Mouse (Mus musculus): ENCODE results near the gene Nipal4.

Gene Nipal4

DNA sequence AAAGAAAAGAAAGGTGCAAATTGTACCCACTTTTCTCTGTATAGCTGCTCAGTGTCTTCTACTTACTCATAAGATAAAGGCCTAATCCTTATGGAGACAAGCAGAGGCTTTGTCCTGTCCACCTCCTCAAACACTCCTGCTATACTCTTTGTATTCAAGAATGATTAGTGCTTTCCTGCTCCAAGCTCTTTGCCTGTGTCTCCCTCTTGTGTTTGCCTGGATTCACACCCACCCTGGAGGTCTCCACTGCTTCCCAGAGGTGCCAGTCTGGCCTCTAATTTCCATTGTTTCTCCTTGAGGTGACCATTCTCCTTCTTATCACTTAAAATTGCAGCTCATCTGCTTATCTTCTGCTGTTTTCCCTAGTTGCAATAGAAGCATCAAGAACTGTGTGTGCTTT lies 8.8 kb downstream of the Nipal4 start:
- DNase-seq (ENCODE audit: low spot score in 2 of 2), result no peak

DNA sequence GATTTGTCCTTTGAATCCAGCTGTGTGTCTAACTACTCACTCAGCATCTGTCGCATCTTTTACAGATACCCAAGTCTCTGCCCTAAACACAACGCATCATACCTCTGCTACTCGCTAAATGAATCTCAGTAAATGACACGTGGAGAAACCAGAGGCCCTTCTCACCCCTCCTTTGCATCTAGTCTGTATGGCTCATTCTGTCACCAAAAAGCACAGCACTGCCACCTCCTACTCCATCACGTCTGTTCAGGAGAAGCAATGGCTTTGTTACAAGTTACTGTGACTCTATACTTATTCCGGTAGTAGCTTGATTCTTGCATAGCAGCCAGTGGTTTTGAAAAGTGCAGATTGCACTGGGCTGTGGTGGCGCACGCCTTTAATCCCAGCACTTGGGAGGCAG lies 9.4 kb downstream of the Nipal4 start:
- DNase-seq (ENCODE audit: low spot score in 2 of 2), result no peak

DNA sequence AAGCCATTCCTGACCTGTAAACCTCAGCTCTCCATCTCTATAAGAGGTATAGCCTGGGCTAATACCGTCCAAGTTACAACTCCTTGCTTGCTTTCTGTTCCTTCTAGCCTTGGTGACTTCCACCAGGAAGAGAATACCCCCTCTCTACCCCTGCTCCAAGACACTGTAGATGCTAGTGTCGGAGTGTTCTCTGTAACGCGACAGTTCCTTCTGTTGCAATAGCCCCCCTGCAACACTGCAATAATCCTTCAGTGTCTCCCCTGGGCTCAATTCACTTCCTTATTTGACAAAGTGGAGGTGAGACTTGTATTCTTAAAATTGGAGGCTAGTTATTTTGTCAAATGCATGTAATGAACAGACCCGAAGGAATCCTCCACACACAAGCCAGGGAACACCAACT lies 19.7 kb downstream of the Nipal4 start:
- no peak for DNase-seq (ENCODE audit: low spot score in 2 of 2)

DNA sequence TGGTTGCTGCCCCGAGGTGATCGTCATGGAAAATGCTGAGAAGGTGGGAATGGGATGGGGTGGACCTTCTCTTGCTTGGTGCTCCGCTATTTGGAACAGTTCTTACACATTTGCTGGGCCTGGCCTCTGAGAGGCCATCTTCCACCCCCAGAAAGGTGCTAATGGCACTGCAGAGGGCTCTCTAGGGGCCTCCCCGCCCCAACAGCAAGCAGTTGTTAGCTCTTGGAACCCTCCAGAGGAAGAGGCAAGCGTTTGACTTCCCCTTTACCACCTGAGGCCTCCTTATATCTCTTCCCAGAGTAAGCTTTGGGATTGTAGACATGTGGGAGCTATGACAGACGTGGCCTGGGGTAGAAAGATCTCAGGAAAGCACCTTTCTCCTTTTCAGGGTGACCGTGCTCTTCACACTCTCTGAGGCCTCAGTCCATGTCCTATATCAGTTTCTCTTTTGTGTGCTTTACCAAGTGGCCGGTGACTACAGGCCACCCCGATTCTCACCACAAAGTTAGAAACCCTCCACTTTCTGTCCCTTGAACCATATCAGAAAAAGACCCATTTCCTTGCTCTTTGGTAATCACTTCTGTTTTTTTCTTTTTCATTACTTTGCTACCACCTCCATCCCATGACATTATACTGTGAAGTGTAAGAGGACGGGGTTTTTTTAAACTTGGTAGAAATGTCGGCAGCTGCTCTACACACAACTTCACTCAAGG lies 21.0 kb downstream of the Nipal4 start:
- no peak for DNase-seq (ENCODE audit: low spot score in 2 of 2)

DNA sequence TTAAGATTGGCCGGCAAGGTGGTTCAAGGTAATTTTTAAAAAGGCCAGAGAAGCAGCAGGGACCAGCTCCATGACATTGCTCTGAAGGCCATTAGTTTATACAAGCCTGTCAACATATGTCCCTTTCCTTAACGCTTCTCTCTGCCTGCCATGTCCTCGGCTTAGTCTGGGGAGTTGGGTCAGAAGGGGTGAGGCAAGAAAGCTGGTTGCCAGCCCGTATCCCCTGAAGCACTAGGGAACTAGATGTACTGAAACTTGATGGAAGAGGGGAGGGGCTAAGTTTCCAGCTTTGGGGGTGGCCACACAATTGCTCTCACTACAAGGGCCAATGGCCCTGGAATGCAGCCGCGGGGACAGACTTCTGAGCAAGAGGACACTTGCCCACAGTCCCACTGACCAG lies 23.0 kb downstream of the Nipal4 start:
- DNase-seq (ENCODE audit: low spot score in 2 of 2), result no peak

DNA sequence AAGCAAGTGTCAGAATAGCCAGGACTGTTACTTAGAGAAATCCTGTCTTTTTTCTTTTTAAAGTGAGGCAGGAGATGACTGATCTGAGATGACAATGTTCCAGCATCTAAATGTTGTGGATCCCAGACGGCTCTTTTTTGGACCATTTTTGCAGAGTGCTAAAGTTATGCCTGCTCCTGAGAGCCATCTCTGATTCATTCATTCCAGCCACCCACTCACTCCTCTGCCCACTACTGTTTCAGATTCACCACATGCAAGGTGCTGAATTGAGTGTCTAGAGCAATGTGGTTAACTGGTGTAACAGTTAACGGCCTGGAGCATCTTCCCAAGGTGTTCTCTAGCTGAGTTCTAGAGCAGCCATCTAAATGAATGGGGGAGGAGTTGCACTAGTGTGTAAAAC lies 31.4 kb downstream of the Nipal4 start:
- no peak for DNase-seq (ENCODE audit: low spot score in 2 of 2)

DNA sequence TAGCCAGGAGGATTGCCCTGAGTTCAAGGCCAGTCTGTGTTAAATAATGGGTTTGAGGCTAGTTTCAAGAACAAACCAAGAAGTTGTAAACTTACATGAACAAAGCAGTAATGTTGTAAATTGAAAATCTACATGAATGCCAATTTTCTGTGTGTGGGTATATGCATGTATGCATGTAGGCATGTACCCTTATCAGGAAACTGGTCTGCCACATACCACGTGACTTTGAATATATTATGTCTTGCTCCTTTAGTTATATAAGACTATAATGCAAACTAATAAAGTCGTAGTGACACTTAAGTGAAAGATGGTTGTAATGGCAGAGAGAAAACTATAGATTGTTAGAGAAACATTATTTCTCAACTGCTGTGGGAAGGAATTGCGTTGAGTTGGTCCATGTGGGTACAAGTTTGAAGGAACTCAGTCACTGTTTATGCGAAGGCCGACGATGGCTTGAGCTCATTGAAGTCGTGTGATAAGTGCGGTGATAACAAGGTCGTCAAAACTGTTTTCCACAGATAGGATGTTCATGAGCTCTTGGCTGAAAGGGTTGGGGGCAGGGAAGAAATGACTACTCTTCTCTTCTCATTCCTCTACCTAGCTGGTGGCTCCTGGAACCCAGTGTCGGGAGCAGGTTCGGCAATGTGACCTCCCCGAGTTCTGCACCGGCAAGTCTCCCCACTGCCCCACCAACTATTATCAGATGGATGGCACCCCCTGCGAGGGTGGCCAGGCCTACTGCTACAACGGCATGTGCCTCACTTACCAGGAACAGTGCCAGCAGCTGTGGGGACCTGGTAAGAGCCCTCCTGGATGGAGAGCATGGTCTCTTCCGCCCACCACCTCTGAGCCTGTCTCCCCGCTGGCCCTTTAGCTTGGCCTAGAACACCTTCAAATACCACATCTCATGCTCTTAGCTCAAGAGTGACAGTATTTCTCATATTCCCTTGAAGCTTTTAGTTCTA lies 35.0 kb downstream of the Nipal4 start:
- DNase-seq (ENCODE audit: low spot score in 2 of 2), result no peak

DNA sequence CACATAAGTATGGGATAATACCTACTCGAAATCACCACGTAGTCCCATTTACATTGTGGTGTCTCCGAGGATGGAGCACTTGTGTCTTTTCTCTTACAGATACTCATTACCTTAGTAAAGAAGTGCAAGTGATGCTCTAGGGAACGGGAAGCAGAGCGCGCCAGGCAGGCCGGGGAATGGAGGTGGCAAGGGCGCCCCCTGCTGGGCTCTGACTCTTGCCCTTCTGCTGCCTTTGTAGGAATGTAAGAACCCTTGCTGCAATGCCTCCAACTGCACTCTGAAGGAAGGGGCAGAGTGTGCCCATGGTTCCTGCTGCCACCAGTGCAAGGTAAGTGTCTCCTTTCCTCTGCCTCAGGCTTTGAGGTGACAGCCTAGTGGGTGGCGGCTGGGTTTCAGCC lies 37.8 kb downstream of the Nipal4 start:
- peak; percentile 43 to 70 for DNase-seq (ENCODE audit: low spot score in 2 of 2)

DNA sequence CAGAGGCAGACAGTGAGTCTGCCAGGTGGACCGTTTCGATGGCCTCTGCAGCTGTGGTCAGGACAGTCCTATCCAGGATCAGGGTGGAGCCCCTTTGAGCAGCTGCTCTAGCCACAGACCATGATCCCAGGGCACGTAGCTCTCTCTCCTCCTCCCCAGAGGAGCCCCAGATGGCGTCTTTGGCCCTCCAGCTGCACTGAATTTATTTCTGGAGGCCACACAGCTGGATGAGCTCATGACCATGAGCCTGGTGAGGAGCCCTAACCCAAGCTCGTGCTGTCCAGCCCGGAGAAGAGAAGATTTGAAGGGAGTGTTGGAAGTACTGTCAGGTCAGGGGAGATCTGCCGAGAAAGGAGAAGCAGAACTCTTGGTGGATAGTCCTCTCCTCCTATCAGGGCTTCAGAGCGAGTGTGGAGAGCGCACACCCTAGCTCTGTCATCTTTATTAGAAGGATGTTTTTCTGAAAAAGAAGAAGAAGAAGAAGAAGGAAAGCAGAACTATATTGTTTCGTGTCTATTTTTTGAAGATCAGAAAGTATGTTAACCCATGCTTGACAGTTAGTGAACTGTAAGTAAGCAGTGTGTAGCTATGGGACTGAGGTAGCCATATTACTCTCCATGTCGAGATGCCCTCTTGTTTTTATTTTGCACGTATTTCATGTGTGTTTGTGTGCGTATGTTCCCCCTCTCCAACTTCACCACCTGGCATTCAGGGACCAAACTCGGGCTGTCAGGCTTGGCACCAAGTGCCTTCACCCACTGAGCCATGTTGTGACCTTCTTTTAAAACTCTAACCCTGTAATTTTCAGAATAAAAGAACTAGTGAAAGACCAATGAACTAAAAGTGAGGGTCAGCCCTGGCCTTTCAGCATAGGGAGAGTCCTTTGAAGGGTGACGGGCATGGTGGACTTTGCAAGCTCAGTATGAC lies 38.4 kb downstream of the Nipal4 start:
- DNase-seq (ENCODE audit: low spot score in 2 of 2), result peak in 1 of 2 experiments; percentile 75

DNA sequence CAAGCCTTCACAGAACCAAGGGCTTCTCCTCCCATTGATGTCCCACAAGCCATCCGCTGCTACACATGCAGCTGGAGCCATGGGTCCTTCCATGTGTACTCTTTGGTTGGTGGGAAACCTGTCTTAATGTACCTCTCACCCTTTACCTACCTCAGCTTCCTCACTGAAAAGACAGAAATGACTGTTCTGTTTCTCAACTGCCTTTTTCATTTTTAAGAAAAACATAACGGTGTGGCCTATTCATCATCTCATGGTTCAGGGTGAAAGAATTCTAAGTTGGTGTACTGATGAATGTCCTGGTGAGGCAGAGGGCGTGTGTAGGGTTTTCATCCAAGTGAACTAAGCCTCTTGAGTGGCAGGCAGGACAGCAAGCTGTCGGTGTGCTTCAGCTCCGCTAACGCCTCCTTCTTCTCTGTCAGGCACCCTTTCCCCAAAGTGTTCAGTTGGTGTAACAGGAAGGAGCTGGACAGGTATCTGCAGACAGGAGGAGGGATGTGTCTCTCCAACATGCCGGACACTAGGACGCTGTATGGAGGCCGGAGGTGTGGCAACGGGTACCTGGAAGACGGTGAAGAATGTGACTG lies 39.4 kb downstream of the Nipal4 start:
- DNase-seq (ENCODE audit: low spot score in 2 of 2), result no peak

DNA sequence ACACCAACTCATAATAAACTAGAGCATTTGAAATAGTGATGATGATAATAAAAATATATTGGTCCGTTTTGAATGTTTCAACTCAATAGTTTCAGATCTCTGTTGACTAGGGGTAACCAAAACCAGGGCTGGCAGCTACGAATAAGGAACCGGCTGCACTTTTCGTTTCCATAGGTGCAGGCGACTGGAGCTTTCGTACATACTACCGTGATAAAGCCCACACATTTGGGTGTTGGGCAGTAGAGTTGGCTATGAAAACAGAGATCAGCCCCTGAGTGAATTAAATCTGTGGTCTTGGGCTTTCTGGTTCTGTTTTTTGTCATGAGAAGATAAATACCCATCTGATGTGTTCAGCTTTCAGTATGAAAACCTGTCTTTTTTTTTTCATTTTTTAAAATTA lies 40.0 kb downstream of the Nipal4 start:
- no peak for DNase-seq (ENCODE audit: low spot score in 2 of 2)

DNA sequence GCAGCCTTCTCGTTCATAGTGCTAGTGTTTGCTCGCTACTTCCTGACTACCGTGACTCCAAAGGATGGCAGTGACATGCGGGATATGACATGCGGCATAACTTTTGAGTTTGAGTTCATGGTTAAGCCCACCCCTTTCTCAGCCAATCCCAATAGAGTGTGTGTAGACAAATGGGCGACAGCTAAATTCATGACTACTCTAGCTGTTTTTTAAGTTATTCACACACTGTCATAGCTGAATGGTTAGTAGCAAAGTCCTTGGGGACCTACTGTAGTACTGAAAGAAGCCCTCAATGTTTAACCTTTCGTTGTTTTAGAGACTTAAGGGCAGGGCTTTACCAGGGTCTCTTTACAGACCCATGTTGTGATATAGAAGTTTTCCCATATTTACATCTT lies 40.5 kb downstream of the Nipal4 start:
- DNase-seq (ENCODE audit: low spot score in 2 of 2), result no peak

DNA sequence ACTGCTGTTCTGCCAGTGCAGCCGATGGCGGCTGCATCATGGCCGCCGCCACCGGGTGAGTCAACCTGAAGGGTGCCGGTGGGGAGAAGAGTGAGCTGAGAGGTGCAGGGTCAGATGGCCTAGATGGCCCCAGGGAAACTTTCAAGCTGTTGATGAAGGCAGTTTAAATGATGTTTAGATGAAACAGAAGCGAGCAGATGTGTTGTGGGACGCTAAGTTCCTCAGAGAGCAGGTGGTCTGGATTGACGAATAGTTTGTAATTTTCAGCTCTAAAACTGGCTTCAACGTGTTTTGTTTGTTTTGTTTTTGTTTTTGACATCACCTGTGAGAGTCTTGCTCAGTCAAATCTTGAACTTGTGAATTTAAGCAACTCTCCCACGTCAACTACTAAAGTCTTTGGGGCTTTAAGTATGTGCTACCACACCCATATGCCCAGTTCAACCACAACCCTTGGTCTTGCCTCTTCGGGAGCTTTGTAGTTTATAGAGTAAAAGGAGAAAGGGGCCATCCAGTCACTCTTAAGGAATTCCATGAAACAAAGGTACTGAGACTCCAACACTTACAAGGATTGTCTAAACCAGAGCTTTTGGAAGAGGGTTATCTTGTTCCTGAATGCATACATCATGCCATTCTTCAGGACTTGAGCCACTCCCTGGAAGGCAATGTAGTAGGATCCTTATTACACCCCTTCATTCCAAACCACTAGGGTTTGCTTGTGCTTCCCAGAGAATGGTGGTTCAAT lies 41.0 kb downstream of the Nipal4 start:
- no peak for DNase-seq (ENCODE audit: low spot score in 2 of 2)

DNA sequence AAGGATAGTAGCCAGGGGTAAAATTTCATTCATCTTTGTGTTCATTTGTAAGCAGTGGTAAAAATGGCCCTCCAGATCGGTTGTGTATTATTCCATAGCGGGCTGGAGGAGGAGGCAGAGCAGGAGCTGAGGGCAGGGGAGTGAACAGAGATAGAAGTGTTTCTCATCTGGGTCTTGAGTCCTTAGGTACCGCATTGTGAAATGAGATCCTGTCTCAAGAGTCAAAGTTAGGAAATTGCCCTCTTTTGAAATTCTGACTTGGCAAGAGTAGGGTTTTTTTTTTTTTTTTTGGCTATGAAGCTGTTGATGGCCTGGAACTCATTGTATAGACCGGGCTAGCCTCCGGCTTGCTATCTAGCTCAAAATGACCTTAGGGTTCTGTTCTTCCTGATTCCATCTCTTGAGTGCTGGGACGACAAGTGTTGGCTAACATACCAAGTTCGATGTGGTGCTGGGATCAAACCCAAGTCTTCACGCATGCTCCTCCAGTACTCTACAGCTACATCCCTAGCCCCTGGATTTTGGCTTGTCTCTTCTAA lies 42.9 kb downstream of the Nipal4 start:
- no peak for DNase-seq (ENCODE audit: low spot score in 2 of 2)

DNA sequence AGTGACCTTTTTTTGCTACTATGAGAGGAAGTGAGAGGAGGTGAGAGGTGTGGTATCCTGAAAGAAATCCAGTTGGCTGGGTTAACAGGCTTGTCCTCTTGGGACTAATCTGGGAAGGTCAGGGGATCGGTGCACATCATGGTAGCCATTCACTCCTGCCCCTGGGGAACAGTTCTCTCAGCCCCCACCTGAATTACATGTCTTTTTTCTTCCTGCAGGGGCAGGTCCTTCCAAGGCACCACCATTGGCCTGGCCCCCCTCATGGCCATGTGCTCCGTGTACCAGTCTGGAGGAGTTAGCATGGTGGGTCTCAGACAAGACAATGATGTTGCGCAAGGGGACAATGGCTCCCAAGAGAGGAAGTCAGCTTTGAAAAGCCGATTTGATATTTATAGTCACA lies 43.4 kb downstream of the Nipal4 start:
- DNase-seq (ENCODE audit: low spot score in 2 of 2), result no peak

DNA sequence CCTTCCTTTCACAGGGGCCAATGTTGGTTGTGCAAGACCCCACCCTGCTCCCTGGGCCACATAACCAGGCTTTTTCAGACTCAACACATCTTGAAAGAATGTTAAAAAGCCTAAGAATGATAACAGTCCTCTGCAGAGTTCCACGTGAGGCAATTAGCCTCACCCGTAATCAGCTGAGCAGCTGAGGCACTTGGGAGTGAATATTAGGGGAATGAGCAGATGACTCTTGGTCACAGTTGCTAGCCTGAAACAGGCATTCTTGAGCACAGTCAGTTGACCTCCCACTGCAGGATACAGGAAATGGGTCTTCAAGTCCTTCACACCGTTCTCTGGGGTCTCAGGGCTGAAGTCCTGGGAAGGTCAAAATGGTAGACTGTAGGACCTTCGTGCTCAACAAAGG lies 44.6 kb downstream of the Nipal4 start:
- DNase-seq (ENCODE audit: low spot score in 2 of 2), result no peak

DNA sequence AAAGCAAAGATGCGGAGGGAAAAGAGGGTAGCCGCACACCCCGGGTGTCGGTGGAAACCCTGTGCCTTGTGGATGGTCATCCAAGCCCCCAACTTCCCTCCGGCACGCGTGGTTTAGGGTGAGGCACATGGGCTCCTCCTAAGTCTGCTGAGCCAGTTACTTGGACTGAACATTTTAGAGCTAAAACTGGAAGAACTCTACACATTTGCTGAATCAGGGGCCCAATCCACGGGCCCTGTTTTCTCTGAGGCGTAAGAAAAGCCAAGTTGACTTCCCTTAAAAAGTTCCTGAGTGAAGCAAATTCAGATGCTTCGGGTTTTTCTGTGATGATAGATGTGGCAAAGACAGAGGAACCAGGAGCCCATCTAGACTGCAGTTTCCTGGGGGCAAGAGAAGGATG lies 46.2 kb downstream of the Nipal4 start:
- DNase-seq (ENCODE audit: low spot score in 2 of 2), result no peak

DNA sequence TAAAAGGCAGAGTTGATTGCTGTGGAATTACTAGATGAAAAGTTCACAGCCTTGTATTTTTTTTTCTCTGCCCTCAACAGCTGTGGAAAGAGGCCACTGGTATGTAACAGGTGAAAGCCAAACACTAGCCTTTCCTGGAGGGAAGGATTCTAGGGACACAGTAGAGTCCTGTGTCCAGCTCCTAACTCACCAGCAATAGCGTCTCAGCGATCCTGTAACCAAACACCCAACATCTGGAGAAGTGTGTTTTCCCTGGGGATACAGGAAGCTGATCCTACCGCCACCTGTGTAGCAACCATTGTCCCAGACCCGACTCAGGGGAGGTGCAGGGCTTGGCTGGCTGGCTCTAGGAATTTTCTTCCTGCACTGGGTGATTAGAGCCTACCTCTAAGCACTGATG lies 46.7 kb downstream of the Nipal4 start:
- DNase-seq (ENCODE audit: low spot score in 2 of 2), result no peak

DNA sequence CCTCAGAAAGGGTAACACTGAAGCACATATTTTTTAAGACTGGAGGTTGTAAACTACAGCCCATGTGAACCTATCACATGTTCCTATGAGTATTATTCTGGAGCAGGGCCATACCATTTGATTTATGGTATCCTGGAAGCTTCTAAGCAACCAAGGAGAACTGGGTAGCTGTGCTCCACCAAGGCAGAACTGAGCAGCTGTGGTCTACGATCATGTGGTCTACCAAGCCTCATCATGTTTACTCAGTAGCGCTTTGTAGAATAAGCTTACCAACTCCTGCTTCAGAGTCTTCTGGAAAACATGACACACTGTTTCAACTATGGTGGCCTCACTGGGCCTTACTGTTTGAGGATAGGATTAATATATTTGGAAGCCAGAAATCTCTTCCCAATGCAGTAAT lies 49.8 kb downstream of the Nipal4 start:
- no peak for DNase-seq (ENCODE audit: low spot score in 2 of 2)

DNA sequence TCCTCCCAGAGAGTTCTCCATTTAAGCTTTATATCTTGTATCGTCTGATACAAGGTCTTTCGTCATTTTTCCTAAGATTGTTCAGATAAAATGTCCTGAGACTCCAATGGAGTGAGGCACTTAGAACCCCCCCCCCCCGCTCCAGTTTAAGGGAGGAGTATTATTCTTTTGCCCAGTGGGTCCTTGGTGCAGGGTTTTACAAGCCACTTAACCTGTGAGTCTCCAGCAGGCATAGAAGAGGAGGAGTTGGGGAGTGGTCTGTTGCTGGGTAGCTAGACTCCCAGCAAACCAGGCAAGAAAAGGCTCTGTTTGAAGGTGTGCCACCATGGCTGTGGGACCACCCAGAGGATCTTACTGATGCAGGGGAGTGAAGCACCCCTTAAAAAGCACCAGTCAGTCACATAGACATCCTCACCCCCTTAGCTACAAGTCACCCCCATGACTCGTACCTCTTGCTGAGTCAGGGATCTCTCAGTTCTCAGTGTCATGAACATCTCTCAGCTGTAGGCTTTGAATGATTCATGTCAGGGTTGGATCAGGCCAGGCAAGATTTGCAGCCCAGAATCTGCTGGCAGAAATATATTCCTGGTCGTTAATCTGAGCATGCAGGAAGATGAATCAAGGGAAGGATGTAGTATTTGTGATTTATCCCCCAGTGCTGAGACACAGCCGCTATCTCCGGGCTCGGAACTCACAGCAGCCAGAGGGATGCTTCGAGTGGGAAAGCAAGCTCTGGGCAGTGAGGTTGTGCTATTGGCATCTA lies 50.7 kb downstream of the Nipal4 start:
- no peak for DNase-seq (ENCODE audit: low spot score in 2 of 2)
